Mouse (Mus musculus): ENCODE data around the gene Arl3. TPM values are rescaled to one million over a fixed set of nuclear protein-coding genes. Genes with fewer than 3 reads are reported as not detected.
"Not testable (repeated sequence)": the region's sequence is repeated elsewhere in the genome, so short reads cannot be mapped to it uniquely, and the experiment has no call there.

Arl3 gene
- total RNA-seq, 1 experiment from 2014 or later = 50.3 TPM

- no peak for DNase-seq
These were observed 18.6 kb upstream of the Arl3 start for GRCm38 (mm10) chr19:46591575-46591974.

DNA sequence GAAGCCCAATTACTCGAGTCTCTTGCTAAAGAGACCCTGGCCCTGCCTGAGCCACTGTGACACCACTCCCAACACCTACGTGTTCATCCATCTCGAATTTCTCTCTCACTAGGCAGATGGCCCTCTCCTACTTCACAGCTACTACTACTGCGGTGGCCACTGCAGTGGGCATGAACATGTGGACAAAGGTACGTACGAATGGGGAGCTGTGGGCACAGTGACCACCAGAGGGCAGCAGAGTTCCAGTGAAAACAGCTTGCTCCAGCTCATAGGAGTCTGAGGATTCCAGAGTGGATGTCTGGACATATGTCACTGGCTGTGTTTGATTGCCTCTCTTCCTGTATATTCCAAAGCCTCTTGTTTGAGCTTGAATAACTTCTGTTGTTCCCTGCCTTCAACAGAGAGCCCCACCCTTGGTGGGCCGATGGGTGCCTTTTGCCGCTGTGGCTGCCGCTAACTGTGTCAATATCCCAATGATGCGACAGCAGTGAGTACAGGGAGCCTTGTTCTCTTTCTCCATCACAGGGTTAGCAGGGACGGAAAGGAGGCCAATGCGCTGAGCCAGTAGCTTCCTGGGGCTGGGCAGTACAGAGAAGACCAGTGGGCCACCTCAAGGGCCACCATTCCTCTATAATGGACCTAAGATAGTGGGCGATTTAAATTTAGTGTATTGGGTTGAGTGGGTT, 15.0 kb upstream of the Arl3 start:
- DNase-seq = peak; percentile 91

DNA sequence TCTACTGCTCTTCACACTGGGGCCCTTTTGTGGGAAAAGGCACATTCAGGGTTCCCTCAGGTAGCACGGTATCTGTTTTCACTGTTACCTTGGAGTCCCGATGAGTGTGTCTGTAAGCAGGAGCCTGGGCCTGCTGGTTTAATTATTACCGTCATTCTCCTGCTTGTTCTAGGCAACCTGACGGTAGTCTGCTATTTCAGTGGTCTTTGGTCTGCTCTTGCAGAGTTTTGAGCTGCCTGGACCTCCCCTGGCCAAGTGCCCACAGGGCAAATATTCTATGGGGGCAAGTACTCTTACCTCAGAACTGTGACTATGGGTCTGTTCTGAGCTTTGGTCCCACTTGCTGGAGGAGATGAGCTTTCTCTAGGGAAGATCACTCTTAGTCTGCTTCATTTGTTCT, 2.2 kb upstream of the Arl3 start:
- no peak for DNase-seq

DNA sequence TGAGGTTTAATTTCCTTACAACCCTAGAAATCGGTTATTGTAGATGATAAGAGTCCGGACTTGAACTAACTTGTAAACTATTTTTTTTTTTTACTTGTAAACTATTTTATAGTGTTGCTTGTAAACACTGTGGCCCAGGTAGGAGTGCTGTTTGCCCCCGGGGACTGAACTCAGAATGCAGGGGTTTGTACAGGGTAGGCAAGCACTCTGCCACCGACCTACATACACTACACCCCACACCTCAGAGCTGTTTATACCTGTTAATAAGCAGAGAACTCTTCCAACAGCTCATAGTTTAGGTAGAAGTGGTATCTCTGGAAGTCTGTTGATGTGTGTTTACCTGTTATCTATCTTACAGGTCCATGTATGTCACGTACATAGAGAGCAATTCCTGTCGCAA, 992 bp upstream of the Arl3 start:
- no peak for DNase-seq

DNA sequence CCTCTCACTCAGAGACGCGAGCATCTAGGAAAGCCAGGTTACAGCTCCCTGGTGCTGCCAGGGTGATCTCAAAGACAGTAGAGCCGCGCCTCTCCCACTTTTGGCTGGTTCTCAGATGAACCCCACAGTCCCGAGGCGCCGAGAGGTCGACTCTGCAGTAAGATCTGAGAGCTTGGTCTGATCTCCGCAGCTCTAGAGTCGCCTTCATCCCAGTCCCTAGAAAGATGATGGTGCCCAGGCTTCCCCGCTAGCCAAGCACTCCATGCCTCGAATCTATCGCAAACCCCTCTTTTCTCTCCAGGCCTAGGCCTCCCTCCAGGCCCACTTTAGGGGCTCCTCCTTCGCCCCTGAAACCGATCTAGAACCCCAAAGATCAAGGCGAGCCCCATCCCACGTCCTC, 450 bp downstream of the Arl3 start:
- DNase-seq = peak; percentile 31

- DNase-seq = no peak
These were observed 1.1 kb downstream of the Arl3 start for GRCm38 (mm10) chr19:46571878-46572244.

GRCm38 (mm10) chr19:46571211-46571877, 1.7 kb downstream of the Arl3 start:
- not testable (repeated sequence) for DNase-seq

- DNase-seq = no peak
These were observed 8.9 kb downstream of the Arl3 start for GRCm38 (mm10) chr19:46564043-46564462.

- DNase-seq = no peak
These were observed 9.4 kb downstream of the Arl3 start for GRCm38 (mm10) chr19:46563603-46564002.

DNA sequence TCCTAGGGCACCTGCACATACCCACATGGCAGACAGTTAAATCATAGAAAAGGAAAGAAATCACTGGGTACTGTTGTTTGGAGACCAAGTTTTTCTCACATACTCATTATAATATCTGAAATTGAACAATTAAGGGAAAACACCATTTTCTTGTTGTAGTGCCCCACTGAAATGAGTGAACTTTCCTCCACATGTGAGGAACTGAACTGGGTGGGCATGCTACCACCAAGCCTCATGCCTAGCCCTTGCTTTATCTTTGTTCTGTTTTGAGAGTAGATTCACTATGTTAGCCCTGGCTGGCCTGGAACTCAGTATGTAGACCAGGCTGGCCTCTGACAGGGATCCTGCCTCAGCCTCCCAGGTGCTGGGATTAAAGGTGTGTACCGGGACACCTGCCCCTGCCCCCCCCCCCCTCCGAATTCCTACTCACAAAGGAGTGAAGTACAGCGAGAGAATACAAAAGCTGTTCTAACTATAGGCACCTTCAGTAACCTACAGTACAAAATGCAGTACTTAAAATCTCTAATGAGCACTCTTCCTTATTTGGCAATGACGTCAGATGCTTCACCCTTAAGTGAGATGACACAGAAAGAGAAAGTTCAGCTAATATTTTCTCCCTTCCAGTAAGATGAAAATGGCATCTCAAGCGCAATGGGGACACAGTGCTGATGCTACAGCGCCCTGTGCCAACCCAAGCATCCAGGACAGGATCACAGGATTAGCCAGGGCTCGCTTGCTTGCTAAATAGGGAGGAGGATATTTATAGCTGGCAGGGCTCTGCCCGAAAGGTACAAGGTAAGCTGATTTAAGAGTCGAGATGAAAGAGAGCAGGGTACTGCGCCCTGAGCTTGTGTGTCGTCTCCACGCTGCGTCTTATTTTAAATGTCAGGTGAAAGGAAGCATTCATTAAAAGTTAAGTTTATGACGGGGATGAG, 10.2 kb downstream of the Arl3 start:
- DNase-seq = no peak

DNA sequence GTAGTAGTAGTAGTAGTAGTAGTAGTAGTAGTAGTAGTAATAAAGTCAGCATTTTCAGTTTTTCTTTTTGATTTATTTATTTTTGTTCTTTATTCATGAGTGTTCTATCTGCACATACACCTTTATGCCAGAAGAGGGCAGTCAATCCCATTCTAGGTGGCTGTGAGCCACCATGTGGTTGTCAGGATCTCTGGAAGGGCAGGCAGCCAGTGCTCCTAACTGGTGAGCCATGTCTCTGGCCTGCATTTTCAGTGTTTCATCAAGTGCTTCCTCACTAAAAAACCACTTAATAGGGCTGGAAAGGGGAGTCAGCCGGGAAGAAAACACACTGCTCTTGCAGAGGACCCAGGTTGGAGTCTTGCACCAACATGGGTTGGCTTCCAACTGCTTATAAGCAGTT, 10.9 kb downstream of the Arl3 start:
- DNase-seq = peak; percentile 56

DNA sequence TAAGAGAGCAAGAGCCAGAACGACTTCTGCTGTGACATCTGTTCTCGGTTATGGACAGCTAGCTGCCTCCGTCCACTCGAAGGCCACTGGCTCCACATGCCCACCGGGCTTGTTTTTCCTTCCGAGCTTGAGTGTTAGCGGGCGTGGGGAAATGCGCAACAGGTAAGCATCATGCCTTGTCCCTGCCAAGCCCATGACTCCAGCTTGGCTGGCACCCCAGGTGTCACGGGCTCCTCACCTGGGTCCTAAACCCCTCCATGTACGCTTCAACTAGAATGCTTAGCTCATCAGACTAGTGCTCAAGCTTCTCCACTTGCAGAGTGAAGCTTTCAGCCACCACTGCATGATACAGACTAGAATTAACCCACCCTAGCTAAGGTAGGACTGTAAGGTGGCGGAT, 14.4 kb downstream of the Arl3 start:
- no peak for DNase-seq

DNA sequence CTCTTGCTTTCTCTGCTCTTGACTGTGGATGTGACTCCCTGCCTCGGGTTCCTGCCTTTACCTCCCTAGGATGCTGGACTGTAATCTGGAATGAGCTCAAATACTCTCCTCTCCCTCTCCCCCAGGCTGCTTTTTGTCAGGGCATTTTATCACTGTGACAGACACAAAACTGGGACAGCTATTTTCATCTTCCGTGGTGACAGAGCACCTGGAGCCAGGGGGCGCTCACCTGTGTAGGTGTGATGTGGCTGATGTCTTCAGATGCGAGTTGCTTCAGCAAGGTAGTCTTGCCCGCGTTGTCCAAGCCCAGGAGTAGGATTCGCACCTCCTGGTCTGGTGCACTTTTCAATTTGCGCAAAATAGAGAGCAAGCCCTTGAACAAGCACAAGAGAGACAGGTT, 15.0 kb downstream of the Arl3 start:
- no peak for DNase-seq

- peak; percentile 57 for DNase-seq
These were observed 19.4 kb downstream of the Arl3 start for GRCm38 (mm10) chr19:46553541-46553955.

- no peak for DNase-seq
These were observed 20.5 kb downstream of the Arl3 start for GRCm38 (mm10) chr19:46552496-46552895.

- DNase-seq = no peak
These were observed 22.6 kb downstream of the Arl3 start for GRCm38 (mm10) chr19:46550385-46550784.

DNA sequence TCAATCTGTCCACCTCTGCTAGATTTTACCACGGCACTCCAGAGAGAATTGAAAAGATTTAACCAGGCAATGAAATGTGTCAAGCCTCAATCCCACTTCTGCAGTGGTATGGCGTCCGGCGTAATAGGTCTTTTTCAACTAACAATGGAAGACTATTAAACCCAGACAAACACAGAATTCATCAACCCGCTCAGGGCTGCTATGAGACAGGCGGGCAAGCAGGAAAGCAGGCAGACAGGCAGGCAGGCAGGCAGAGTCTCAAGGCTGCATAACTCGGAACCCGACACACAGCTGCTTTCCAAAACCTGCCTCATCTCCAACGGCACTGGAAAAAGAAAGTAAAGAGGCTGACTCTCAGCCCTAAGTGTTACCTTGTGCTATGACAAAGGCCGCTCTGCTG, 24.9 kb downstream of the Arl3 start:
- DNase-seq = no peak

DNA sequence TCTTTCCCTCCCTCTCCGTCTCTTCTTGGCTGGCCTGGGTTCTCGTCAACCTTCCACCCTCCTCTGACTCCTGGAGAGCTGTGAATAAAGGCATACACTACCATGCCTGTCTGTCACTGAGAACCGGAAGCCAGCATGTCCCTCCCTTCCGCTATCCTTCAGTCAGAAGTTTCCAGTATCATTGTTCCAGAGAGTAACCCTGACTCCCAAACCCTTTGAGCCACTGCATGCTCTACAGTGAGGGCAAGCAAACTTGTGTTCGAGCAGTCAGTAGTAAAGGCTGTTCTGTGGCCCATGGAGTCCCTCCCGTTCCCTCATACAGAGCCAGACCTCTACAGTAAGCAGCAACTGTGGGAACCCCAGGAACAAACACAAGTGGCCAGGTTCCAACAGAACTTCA, 25.4 kb downstream of the Arl3 start:
- DNase-seq = no peak

DNA sequence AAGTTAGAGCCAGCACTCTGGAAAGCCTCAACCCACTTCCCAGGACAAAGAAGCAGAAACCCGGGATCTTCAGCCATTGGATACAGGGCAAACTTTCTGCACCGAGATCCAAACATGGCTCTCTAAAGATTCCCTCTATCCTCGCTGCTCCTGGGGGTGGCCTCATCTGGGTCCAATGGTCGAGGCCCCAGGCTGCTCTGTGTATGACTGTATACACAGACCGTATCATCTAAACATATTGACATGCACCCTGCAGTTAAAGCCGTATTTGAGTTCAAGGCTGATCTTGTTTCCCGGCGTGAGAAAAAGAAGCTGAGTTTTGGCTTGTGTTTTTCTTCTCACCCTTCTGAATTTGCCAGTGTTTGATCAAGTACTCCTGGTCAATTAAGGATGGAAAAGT, 30.2 kb downstream of the Arl3 start:
- no peak for DNase-seq

DNA sequence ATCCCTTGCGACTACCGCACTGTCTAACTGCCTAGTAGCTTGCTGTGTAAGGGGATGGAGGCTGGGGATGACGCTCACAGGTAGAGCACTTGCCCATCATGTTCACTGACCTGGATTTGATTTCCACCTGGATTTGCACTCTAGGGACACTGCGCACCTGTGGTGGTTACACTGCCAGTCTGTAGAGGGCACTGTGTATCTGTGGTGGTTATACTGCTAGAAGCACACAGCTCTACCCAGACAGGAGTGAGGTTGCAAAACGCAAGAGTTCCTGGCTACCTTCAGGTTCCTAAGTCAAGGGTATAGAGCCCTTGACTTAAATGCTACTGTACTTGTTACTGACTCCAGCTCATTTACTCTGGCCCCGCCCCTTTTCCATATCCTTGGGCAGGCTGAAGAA, 34.8 kb downstream of the Arl3 start:
- no peak for DNase-seq

GRCm38 (mm10) chr19:46537357-46537756, 35.6 kb downstream of the Arl3 start:
- DNase-seq = no peak

GRCm38 (mm10) chr19:46534542-46535098, 38.4 kb downstream of the Arl3 start:
- no peak for DNase-seq

GRCm38 (mm10) chr19:46533525-46533924, 39.5 kb downstream of the Arl3 start:
- DNase-seq = no peak
